In genomic region chr2:60698155-60698554, GRCm38 (mm10) we compare ENCODE assay signal across 10 mouse cellular contexts. TPM values are rescaled to one million over a fixed set of nuclear protein-coding genes. Genes with fewer than 3 reads are reported as not detected.
A peak's percentile ranks its signal among the peaks of the same experiment; 100 is the strongest.
DNase-seq lines count a peak whose midpoint lies in the region; ATAC-seq and TF ChIP-seq lines count a peak whose summit lies in the region.
"Had no signal": no experiment of that assay in that cellular context is flagged by ENCODE, and none has a peak within 500 bp of the region (broad histone marks: within the 10 kb centered on the region; RNA-seq: fewer than 3 reads in every experiment).

No protein-coding gene starts in this region.

- no peak for DNase-seq in midbrain, embryonic 10.5 days (ENCODE audit: low spot score)
- DNase-seq in midbrain, embryonic 14.5 days = no peak
- DNase-seq in heart, adult 8-10 months (ENCODE audit: low spot score) = peak; percentile 61
- peak; percentile 39 to 66 for DNase-seq in kidney, postnatal 4 days
- no peak for DNase-seq in stomach, postnatal 0 days (ENCODE audit: low spot score)
- DNase-seq in left cerebral cortex, adult 8-10 months (ENCODE audit: low spot score in 2 of 2) = no peak
- DNase-seq in spleen, postnatal 14 days (ENCODE audit: low spot score in 2 of 2) = no peak
- DNase-seq in frontal cortex, postnatal 14 days (ENCODE audit: low spot score in 2 of 2) = no peak

- WGBS in midbrain, embryonic 10.5 days = 32% methylated on average over 1 of the region's 1 CpGs
- 28% methylated on average over 1 of the region's 1 CpGs for WGBS in midbrain, embryonic 14.5 days
- 52% methylated on average over 1 of the region's 1 CpGs for WGBS in stomach, postnatal 0 days

- TF ChIP-seq CTCF in stomach, postnatal 0 days (IDR thresholded peaks at IDR 0.05; ENCODE audit: low read depth) = no peak

- no peaks in the 10 kb centered on the region for H3K27me3 ChIP-seq in midbrain, embryonic 10.5 days (ENCODE audit: low read depth, poor library complexity, severe bottlenecking)
- no peaks in the 10 kb centered on the region for H3K27me3 ChIP-seq in midbrain, embryonic 14.5 days (ENCODE audit: control insufficient read depth, insufficient read depth, low read length)
- no peaks in the 10 kb centered on the region for H3K27me3 ChIP-seq in stomach, postnatal 0 days (ENCODE audit: control insufficient read depth, insufficient read depth, low read length)

- no peak overlapping the region for H3K4me3 ChIP-seq in midbrain, embryonic 10.5 days
- H3K4me3 ChIP-seq in midbrain, embryonic 14.5 days (replicated peaks; ENCODE audit: low read depth, low read length) = no peak overlapping the region
- no peak overlapping the region for H3K4me3 ChIP-seq in stomach, postnatal 0 days (ENCODE audit: low read depth, low read length)
- H3K4me3 ChIP-seq: midbrain, embryonic 12.5 days had no signal

- peaks cover 11% of the 10 kb centered on the region for H3K4me1 ChIP-seq in midbrain, embryonic 10.5 days
- no peaks in the 10 kb centered on the region for H3K4me1 ChIP-seq in midbrain, embryonic 14.5 days (ENCODE audit: control insufficient read depth, insufficient read depth, low read length)
- H3K4me1 ChIP-seq in stomach, postnatal 0 days (replicated peaks; ENCODE audit: control insufficient read depth, insufficient read depth) = peaks cover 7% of the 10 kb centered on the region; the same call in 1 of the 2 replicates

- no peak overlapping the region for H3K4me2 ChIP-seq in midbrain, embryonic 14.5 days (ENCODE audit: low read length)
- H3K4me2 ChIP-seq in stomach, postnatal 0 days (replicated peaks; ENCODE audit: low read depth) = no peak overlapping the region
- H3K4me2 ChIP-seq: midbrain, embryonic 12.5 days had no signal

- H3K27ac ChIP-seq in midbrain, embryonic 10.5 days (replicated peaks) = peak overlapping the region; percentile 55; the same call in 1 of the 2 replicates
- H3K27ac ChIP-seq in midbrain, embryonic 14.5 days (replicated peaks; ENCODE audit: low read depth, low read length) = no peak overlapping the region
- peak overlapping the region; percentile 56 for H3K27ac ChIP-seq in stomach, postnatal 0 days (replicated peaks)
- H3K27ac ChIP-seq: midbrain, embryonic 12.5 days had no signal

- no peak for ATAC-seq in midbrain, embryonic 14.5 days (ENCODE audit: low FRiP score, low TSS enrichment)
- ATAC-seq in stomach, postnatal 0 days (ENCODE audit: low FRiP score, low TSS enrichment) = no peak

- no peak for TF ChIP-seq EP300 in stomach, postnatal 0 days (optimal IDR thresholded peaks at IDR 0.05)

- H3K9ac ChIP-seq in midbrain, embryonic 14.5 days (replicated peaks; ENCODE audit: low read length) = no peak overlapping the region
- no peak overlapping the region for H3K9ac ChIP-seq in stomach, postnatal 0 days (ENCODE audit: low read length)
- H3K9ac ChIP-seq: midbrain, embryonic 12.5 days had no signal

- H3K9me3 ChIP-seq in midbrain, embryonic 10.5 days (replicated peaks) = no peaks in the 10 kb centered on the region
- H3K9me3 ChIP-seq in midbrain, embryonic 14.5 days (ENCODE audit: control insufficient read depth, low read length) = no peaks in the 10 kb centered on the region
- H3K9me3 ChIP-seq in stomach, postnatal 0 days (ENCODE audit: control insufficient read depth, low read length) = no peaks in the 10 kb centered on the region
- H3K9me3 ChIP-seq: midbrain, embryonic 12.5 days had no signal

- no peaks in the 10 kb centered on the region for H3K36me3 ChIP-seq in midbrain, embryonic 10.5 days
- H3K36me3 ChIP-seq in midbrain, embryonic 14.5 days (ENCODE audit: control insufficient read depth, insufficient read depth, low read length) = no peaks in the 10 kb centered on the region
- H3K36me3 ChIP-seq in stomach, postnatal 0 days (ENCODE audit: control insufficient read depth, insufficient read depth, low read length) = no peaks in the 10 kb centered on the region
- H3K36me3 ChIP-seq: midbrain, embryonic 12.5 days had no signal

RNA-seq across cellular contexts. Expression of gene Itgb6, which starts 24.3 kb away (rescaled TPM):
- 0.36 and 0.51 TPM in 2 replicates for polyA plus RNA-seq in midbrain, embryonic 10.5 days (2016; fragmentation: Nextera tagmentation; extraction: Ambion mirVana)
- polyA plus RNA-seq in midbrain, embryonic 14.5 days (2014; fragmentation: Nextera tagmentation; extraction: Ambion mirVana) = not detected in 2 replicates
- 10 to 100 TPM; 20.2 to 32.3 (median 24.9) TPM for total RNA-seq in heart, adult 8-10 months (2022)
- 8.5 and 8.6 TPM in 2 replicates for polyA plus RNA-seq in stomach, postnatal 0 days (2015; fragmentation: Nextera tagmentation; extraction: Ambion mirVana)
- under 1 TPM in 1 of 4 experiments, not detected in 3; 0.14 TPM for total RNA-seq in left cerebral cortex, adult 8-10 months (2022)
- polyA plus RNA-seq: testis, adult 2 months had no signal

Comparison
In these comparisons a context has a peak if more than half of its experiments do, and no peak if none do; other contexts are left out.
1. DNase-seq: peak in heart, adult 8-10 months (single experiment) and kidney, postnatal 4 days (2 of 2); none in midbrain, embryonic 10.5 days (single experiment), midbrain, embryonic 14.5 days (single experiment), stomach, postnatal 0 days (single experiment), left cerebral cortex, adult 8-10 months (0 of 2), spleen, postnatal 14 days (0 of 2) and frontal cortex, postnatal 14 days (0 of 2).